ENCODE assay signal across 9 mouse cellular contexts in genomic region chr17:53512311-53512951, GRCm38 (mm10). TPM values are rescaled to one million over a fixed set of nuclear protein-coding genes. Genes with fewer than 3 reads are reported as not detected.
DNase-seq lines count a peak whose midpoint lies in the region; ATAC-seq lines count a peak whose summit lies in the region.
"Had no signal": no experiment of that assay in that cellular context is flagged by ENCODE, and none has a peak within 500 bp of the region (broad histone marks: within the 10 kb centered on the region; RNA-seq: fewer than 3 reads in every experiment).

No protein-coding gene starts in this region.

- H3K36me3 ChIP-seq in forebrain, embryonic 13.5 days (ENCODE audit: poor library complexity, severe bottlenecking): no peaks in the 10 kb centered on the region

- H3K4me1 ChIP-seq in forebrain, embryonic 13.5 days: no peaks in the 10 kb centered on the region
- H3K4me1 ChIP-seq: lung, embryonic 15.5 days had no signal

- H3K4me2 ChIP-seq in forebrain, embryonic 13.5 days: no peak overlapping the region
- H3K4me2 ChIP-seq: lung, embryonic 15.5 days had no signal

- no peak overlapping the region for H3K9ac ChIP-seq in forebrain, embryonic 13.5 days
- H3K9ac ChIP-seq: lung, embryonic 15.5 days had no signal

- no peaks in the 10 kb centered on the region for H3K27me3 ChIP-seq in forebrain, embryonic 13.5 days
- H3K27me3 ChIP-seq: lung, embryonic 15.5 days had no signal

- WGBS in forebrain, embryonic 13.5 days: 75% methylated on average over 2 of the region's 2 CpGs

- no peak for DNase-seq in frontal cortex, postnatal 25 days (ENCODE audit: low spot score in 2 of 2)
- peak; percentile 10 for DNase-seq in right cerebral cortex, adult 18-20 months
- no peak for DNase-seq in right cerebral cortex, postnatal 36 days (ENCODE audit: low spot score in 2 of 2)
- DNase-seq in layer of hippocampus, postnatal 10 days (ENCODE audit: low spot score in 2 of 2): peak; percentile 29 to 46
- DNase-seq in right cerebral cortex, postnatal 14 days: peak; percentile 15
- no peak for DNase-seq in adrenal gland, adult 8-10 months

- no peak overlapping the region for H3K4me3 ChIP-seq in forebrain, embryonic 13.5 days
- H3K4me3 ChIP-seq: lung, embryonic 15.5 days had no signal

- ATAC-seq in frontal cortex, adult (ENCODE audit: low TSS enrichment): peak; percentile 80
- peak; percentile 70 for ATAC-seq in forebrain, embryonic 13.5 days

- H3K9me3 ChIP-seq in forebrain, embryonic 13.5 days (replicated peaks): no peaks in the 10 kb centered on the region
- H3K9me3 ChIP-seq: lung, embryonic 15.5 days had no signal

- no peak overlapping the region for H3K27ac ChIP-seq in forebrain, embryonic 13.5 days
- H3K27ac ChIP-seq: lung, embryonic 15.5 days had no signal

RNA-seq across cellular contexts. Expression of gene Pp2d1, which starts 26.8 kb away (rescaled TPM):
- polyA plus RNA-seq in forebrain, embryonic 13.5 days (2015; fragmentation: Nextera tagmentation; extraction: Ambion mirVana): 0.39 and 0.47 TPM in 2 replicates
- total RNA-seq in layer of hippocampus, postnatal 10 days (2021): not detected
- total RNA-seq in adrenal gland, adult 8-10 months (2022): not detected

RNA-seq across cellular contexts. Expression of gene Rab5a, which starts 33.4 kb away (rescaled TPM):
- 84.1 and 87.4 TPM in 2 replicates for polyA plus RNA-seq in forebrain, embryonic 13.5 days (2015; fragmentation: Nextera tagmentation; extraction: Ambion mirVana)
- total RNA-seq in layer of hippocampus, postnatal 10 days (2021): 100 to 1,000 TPM; 120 to 123 TPM
- 100 to 1,000 TPM in 1 of 4 experiments, 10 to 100 TPM in 3; 93.0 to 114 (median 97.6) TPM for total RNA-seq in adrenal gland, adult 8-10 months (2022)

RNA-seq across cellular contexts. Expression of gene Efhb, which starts 49.3 kb away (rescaled TPM):
- polyA plus RNA-seq in forebrain, embryonic 13.5 days (2015; fragmentation: Nextera tagmentation; extraction: Ambion mirVana): 0.46 and 1.1 TPM in 2 replicates
- 1 to 10 TPM in 1 of 2 experiments, under 1 TPM in 1; 0.89 to 1.3 TPM for total RNA-seq in layer of hippocampus, postnatal 10 days (2021)
- under 1 TPM; 0.41 to 0.99 (median 0.58) TPM for total RNA-seq in adrenal gland, adult 8-10 months (2022)

RNA-seq across cellular contexts. Expression of gene Kat2b, which starts 54.2 kb away (rescaled TPM):
- polyA plus RNA-seq in forebrain, embryonic 13.5 days (2015; fragmentation: Nextera tagmentation; extraction: Ambion mirVana): 7.0 and 7.5 TPM in 2 replicates
- 10 to 100 TPM; 14.1 to 14.6 TPM for total RNA-seq in layer of hippocampus, postnatal 10 days (2021)
- total RNA-seq in adrenal gland, adult 8-10 months (2022): 100 to 1,000 TPM in 1 of 4 experiments, 10 to 100 TPM in 3; 77.7 to 105 (median 82.5) TPM

Comparison
In these comparisons a context has a peak if more than half of its experiments do, and no peak if none do; other contexts are left out.
1. DNase-seq: peak in right cerebral cortex, adult 18-20 months (single experiment), layer of hippocampus, postnatal 10 days (2 of 2) and right cerebral cortex, postnatal 14 days (single experiment); none in frontal cortex, postnatal 25 days (0 of 2), right cerebral cortex, postnatal 36 days (0 of 2) and adrenal gland, adult 8-10 months (single experiment).